Mouse (Mus musculus): ENCODE results near the gene Atp10a. TPM values are rescaled to one million over a fixed set of nuclear protein-coding genes. Genes with fewer than 3 reads are reported as not detected.

Atp10a gene
- 3.2 TPM in 2 replicates for polyA plus RNA-seq (2015; fragmentation: Nextera tagmentation; extraction: Ambion mirVana)

DNA sequence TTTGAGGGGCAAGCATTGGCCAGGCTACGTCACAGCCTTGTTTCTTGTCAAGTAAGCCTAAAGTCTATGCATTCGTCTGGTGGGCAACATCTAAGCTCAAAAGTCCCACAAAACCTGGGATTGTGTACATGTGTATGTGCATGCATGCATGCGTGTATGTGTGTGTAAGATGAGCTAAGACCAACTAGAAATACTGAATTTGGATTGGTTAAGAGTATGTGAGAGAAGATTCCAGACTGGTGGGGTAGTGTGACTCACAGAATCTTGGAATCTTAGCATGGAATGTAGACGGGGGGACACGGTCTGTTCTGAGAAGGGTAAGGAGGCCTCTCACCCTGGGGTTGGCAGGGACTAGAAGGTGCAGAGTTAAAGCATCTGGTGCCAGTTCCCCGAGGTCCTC is at the start of gene Atp10a:
Gene Atp10a, plus strand, starts transcription at position 301 of the 400 bp plus-strand sequence.
- no peak for ATAC-seq (ENCODE audit: insufficient number of reproducible peaks, low FRiP score, low TSS enrichment, low read depth)
- Histone ChIP-seq H3K36me3 (no peaks in the 10 kb centered on the region), H3K27ac (no peak within 1 kb of the TSS), H3K4me3 (no peak within 1 kb of the TSS), H3K9ac (no peak within 1 kb of the TSS), H3K27me3 (no peaks in the 10 kb centered on the region; the same call in 1 of the 2 replicates), H3K4me2 (no peak within 1 kb of the TSS), H3K9me3 (no peaks in the 10 kb centered on the region), H3K4me1 (0 out of 2 replicates have a peak, but pooled peaks cover 9% of the 10 kb centered on the region)
- WGBS: 85% methylated on average over 6 of the region's 6 CpGs

DNA sequence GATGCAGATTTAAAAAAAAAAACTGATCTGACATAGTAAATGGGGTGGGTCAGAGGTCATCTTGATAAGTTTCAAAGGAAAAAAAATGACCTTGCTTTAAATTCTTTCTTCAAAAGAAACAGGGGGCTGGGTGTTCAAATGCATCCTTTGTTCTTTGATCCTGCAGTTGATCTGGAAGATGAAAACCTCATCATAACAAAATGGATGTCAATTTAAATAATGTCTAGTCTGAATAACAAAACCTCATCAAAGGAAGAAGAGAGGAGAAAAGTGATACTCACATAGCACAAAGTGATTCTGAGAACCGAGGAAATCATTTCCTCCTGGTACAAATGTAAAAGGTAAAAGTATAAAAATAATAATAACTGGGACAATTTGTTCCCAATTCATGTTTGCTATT is 37.9 kb upstream of the Atp10a start:
- Histone ChIP-seq H3K9ac (no peak overlapping the region), H3K27me3 (no peaks in the 10 kb centered on the region), H3K4me3 (no peak overlapping the region), H3K4me1 (no peaks in the 10 kb centered on the region), H3K27ac (no peak overlapping the region), H3K9me3 (no peaks in the 10 kb centered on the region), H3K36me3 (no peaks in the 10 kb centered on the region), H3K4me2 (no peak overlapping the region)
- 29% methylated on average over 1 of the region's 1 CpGs for WGBS
- ATAC-seq (ENCODE audit: insufficient number of reproducible peaks, low FRiP score, low TSS enrichment, low read depth): no peak

DNA sequence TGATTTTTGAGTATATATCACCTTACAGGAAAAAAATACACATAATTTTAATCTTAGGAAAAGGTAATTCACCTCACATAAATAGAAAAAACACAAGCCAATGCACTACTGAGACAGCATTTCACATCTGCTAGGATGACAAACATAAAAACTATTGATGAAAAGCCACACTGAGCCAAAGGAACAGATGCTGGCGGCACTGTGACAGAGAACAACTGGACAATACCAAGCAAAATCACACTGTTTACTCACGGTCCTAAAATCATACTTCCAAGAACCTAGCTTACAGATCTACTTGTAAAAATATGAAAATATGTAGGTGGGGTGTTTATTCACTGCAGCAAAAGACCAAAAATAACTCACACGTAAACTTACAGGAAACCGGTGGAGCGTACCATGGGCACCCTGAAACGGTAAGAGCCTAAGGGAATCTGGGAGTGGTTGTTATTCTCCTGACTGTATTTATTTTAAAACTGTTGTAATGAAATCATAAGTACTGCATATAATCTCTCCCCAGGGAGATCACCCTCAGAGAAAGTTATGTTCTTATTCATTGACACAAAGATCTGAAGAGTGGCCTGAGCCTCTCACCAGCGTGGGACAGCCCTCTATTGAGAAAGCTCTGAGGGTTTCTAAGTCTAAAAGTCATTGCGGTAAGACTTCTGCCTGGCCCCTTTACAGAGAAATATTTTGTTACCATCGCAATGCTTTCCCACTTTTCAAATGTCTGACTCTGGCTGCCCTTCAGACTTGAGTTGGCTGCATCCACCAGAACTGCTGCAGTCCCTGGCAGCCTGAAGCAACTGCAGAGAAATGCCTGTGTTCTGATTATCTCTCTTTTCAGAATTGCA is 29.4 kb upstream of the Atp10a start:
- no peaks in the 10 kb centered on the region for H3K27me3 ChIP-seq
- H3K27ac ChIP-seq: peak overlapping the region; percentile 59; the same call in 1 of the 2 replicates
- H3K4me2 ChIP-seq: no peak overlapping the region
- no peak overlapping the region for H3K4me3 ChIP-seq
- no peaks in the 10 kb centered on the region for H3K36me3 ChIP-seq
- H3K4me1 ChIP-seq: no peaks in the 10 kb centered on the region
- H3K9ac ChIP-seq: no peak overlapping the region
- no peak for ATAC-seq (ENCODE audit: insufficient number of reproducible peaks, low FRiP score, low TSS enrichment, low read depth)
- WGBS: 46% methylated on average over 9 of the region's 9 CpGs
- H3K9me3 ChIP-seq: no peaks in the 10 kb centered on the region

DNA sequence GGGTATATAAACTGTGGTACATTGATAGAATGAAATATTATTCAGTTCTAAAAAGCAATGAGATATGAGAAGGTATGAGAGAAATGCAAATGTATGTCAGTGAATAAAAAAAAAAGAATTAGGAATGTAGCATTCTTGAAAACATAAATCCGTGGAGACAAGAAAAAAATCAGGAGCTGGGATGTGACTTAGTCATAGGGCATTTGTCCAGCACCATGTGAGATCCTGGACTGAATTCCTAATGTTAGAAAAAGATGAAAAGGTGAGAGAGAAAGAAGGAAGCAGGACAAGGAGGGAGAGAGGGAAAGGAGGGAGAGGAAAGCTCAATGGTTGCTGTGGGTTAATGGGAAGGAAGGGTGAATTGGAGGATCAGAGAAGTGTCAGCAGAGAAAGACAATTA is 28.6 kb upstream of the Atp10a start:
- no peak for ATAC-seq (ENCODE audit: insufficient number of reproducible peaks, low FRiP score, low TSS enrichment, low read depth)
- Histone ChIP-seq H3K9ac (no peak overlapping the region), H3K4me2 (no peak overlapping the region), H3K4me3 (no peak overlapping the region), H3K9me3 (no peaks in the 10 kb centered on the region), H3K27me3 (no peaks in the 10 kb centered on the region), H3K27ac (no peak overlapping the region), H3K4me1 (no peaks in the 10 kb centered on the region), H3K36me3 (no peaks in the 10 kb centered on the region)
- 52% methylated on average over 1 of the region's 1 CpGs for WGBS

DNA sequence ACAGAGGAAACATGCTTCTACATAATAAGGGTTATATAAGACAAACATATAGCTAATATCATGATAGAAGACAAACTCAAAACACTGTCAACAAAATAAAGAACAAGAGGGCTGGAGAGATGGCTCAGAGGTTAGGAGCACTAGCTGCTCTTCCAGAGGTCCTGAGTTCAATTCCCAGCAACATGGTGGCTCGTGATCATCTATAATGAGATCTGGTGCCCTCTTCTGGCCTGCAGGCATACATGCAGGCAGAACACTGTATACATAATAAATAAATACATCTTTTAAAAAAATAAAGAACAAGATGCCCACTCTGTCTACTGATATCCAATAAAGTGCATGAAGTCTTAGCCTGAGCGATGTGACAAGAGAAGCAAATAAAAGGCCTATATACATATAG is 26.7 kb upstream of the Atp10a start:
- H3K4me1 ChIP-seq: no peaks in the 10 kb centered on the region
- no peak overlapping the region for H3K4me2 ChIP-seq
- no peaks in the 10 kb centered on the region for H3K36me3 ChIP-seq
- no peak for ATAC-seq (ENCODE audit: insufficient number of reproducible peaks, low FRiP score, low TSS enrichment, low read depth)
- no peak overlapping the region for H3K4me3 ChIP-seq
- no peak overlapping the region for H3K9ac ChIP-seq
- H3K27ac ChIP-seq: no peak overlapping the region
- WGBS: 92% methylated on average over 2 of the region's 2 CpGs
- H3K27me3 ChIP-seq: no peaks in the 10 kb centered on the region
- no peaks in the 10 kb centered on the region for H3K9me3 ChIP-seq

DNA sequence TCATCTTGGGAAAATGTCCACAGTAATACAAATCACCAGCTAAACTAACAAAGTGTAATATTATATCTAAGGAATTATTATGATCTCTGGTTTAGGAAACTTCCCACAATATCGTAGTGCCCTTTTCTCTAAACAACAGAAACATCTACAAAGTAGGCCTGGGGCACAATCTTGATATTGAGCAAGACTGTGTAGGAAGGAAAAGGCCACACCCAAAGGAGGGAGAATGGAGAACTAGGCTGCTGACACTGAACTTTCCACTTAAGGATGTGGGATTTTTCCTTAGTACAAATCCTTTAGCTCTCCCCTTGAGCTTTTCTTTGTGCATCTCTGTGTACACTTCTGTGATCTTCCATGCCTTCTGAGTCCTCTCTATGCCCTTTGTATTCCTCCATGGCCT is 22.3 kb upstream of the Atp10a start:
- H3K9ac ChIP-seq: no peak overlapping the region
- H3K4me3 ChIP-seq: no peak overlapping the region
- no peak for ATAC-seq (ENCODE audit: insufficient number of reproducible peaks, low FRiP score, low TSS enrichment, low read depth)
- no peaks in the 10 kb centered on the region for H3K4me1 ChIP-seq
- H3K27me3 ChIP-seq: no peaks in the 10 kb centered on the region
- no peaks in the 10 kb centered on the region for H3K9me3 ChIP-seq
- 62% methylated on average over 1 of the region's 1 CpGs for WGBS
- no peak overlapping the region for H3K4me2 ChIP-seq
- no peak overlapping the region for H3K27ac ChIP-seq
- H3K36me3 ChIP-seq: no peaks in the 10 kb centered on the region

DNA sequence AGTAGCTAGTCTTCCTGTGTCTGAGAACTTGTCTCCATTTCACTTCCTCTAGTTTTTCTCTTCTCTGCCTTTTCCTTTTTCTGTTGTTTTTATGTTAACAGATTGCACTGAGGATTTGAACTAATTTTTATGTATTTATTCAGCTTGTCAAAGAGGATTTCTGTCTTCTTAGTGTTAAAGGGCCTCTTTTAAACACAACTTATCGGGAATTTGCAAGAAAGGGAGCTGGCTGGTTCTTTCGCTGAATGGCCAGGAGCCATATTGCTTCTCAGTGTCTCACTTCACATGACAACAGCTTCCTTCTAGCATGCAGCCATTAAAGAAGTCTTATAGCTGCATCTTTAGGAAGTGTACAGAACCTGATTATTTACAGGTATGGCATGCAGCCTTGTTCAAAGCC is 16.3 kb upstream of the Atp10a start:
- Histone ChIP-seq H3K9ac (no peak overlapping the region), H3K9me3 (no peaks in the 10 kb centered on the region), H3K4me3 (no peak overlapping the region), H3K36me3 (no peaks in the 10 kb centered on the region), H3K4me2 (no peak overlapping the region), H3K4me1 (no peaks in the 10 kb centered on the region), H3K27ac (no peak overlapping the region), H3K27me3 (no peaks in the 10 kb centered on the region)
- WGBS: 87% methylated on average over 2 of the region's 2 CpGs
- ATAC-seq (ENCODE audit: insufficient number of reproducible peaks, low FRiP score, low TSS enrichment, low read depth): no peak

DNA sequence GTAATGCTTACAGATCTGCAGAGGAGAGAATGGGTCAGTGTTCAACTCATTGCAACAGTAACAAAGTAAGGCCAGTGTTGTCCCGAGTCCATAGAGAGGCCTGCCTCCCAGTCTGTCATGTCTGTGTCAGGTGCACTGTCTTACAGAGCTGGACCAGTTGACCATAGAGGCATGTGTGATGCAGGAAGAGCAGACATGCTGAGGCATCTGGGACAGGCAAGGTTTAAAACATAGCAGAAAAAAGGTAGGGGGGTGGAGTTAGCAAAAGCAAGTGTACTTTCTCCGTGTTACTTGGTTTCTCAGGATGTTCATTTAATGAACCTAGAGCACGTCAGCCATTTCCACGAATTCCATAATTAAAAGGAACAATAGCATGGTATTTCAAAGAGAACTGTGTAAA is 15.5 kb upstream of the Atp10a start:
- H3K4me2 ChIP-seq: no peak overlapping the region
- H3K9me3 ChIP-seq: no peaks in the 10 kb centered on the region
- no peak overlapping the region for H3K27ac ChIP-seq
- no peak for ATAC-seq (ENCODE audit: insufficient number of reproducible peaks, low FRiP score, low TSS enrichment, low read depth)
- WGBS: 73% methylated on average over 4 of the region's 4 CpGs
- no peak overlapping the region for H3K9ac ChIP-seq
- no peaks in the 10 kb centered on the region for H3K36me3 ChIP-seq
- no peaks in the 10 kb centered on the region for H3K27me3 ChIP-seq
- H3K4me1 ChIP-seq: no peaks in the 10 kb centered on the region
- H3K4me3 ChIP-seq: no peak overlapping the region

DNA sequence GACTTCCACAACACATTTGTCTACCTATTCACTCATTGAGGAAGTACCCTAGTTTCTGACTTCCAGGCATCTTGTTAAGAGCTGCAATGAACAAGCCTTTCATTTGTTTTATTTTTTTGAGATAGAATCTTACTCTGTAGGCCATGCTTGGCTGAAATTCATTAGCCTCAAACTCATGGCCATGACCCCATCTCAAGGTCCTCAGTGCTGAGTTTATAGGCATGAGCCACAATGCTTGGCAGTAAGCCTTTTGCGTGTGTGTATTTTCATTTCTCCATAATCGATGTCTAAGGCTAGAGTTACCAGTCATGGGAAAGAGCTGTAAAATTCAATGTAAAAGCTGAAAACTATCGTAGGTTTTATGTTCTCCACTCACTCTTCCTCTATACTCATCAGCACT is 14.1 kb upstream of the Atp10a start:
- H3K36me3 ChIP-seq: no peaks in the 10 kb centered on the region
- no peaks in the 10 kb centered on the region for H3K4me1 ChIP-seq
- no peak for ATAC-seq (ENCODE audit: insufficient number of reproducible peaks, low FRiP score, low TSS enrichment, low read depth)
- no peak overlapping the region for H3K4me2 ChIP-seq
- 79% methylated on average over 3 of the region's 3 CpGs for whole genome bisulfite sequencing
- no peak overlapping the region for H3K9ac ChIP-seq
- no peaks in the 10 kb centered on the region for H3K9me3 ChIP-seq
- no peak overlapping the region for H3K27ac ChIP-seq
- H3K4me3 ChIP-seq: no peak overlapping the region
- no peaks in the 10 kb centered on the region for H3K27me3 ChIP-seq

DNA sequence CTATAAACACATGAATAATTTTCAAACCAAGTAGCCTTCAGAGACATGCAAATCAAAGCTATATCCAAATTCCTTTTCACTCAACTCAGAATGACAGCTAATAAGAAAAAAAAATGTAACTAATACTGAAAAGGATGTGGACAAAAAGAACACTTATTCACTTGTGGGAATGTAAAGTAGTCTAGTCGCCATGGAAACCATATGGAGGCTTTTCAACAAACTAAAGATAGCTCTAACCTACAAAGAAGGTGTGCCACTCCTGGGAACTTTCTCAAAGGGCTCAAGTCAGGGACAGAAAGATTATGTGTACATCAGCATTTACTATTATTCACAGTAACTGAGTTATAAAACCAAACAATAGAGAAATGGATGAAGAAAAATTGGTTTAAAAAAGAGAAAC is 8.6 kb upstream of the Atp10a start:
- Histone ChIP-seq H3K36me3 (no peaks in the 10 kb centered on the region), H3K27me3 (no peaks in the 10 kb centered on the region), H3K4me2 (no peak overlapping the region), H3K9ac (no peak overlapping the region), H3K27ac (no peak overlapping the region), H3K4me3 (no peak overlapping the region), H3K9me3 (no peaks in the 10 kb centered on the region), H3K4me1 (no peaks in the 10 kb centered on the region)
- no peak for ATAC-seq (ENCODE audit: insufficient number of reproducible peaks, low FRiP score, low TSS enrichment, low read depth)
- 67% methylated on average over 1 of the region's 1 CpGs for WGBS

DNA sequence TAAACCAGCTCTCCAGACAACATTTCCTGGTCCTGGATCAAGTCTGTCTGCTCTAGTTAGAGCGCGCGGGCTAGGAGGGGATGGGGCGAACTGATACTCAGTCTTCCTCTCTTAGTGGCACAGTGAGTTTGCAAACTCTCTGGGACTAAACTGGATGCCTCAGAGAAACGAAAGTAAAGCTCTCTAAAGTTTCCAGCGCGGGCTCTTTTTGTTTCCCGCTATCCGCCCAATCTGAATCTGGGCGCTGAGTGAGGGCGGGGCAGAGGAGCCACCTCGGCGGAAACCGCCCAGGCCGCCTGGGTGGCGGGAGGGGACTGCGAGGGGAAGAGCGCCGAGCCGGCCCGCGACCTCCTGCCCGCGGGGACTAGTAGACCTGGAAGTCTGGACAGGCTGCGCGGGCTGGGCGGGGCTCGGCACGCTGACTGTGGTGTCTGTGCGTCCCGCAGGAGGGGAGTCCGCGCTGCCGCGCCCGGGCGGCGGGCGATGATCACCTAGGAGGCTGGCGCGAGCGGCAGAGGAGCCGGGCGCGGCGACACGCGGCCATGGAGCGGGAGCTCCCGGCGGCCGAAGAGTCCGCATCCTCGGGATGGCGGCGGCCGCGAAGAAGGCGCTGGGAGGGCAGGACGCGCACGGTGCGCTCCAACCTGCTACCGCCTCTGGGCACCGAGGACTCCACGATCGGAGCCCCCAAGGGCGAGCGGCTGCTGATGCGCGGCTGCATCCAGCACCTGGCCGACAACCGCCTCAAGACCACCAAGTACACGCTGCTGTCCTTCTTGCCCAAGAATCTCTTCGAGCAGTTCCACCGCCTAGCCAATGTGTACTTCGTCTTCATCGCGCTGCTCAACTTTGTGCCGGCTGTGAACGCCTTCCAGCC is 2.2 kb downstream of the Atp10a start:
- Histone ChIP-seq H3K4me2 (peak overlapping the region; percentile 88), H3K9ac (peak overlapping the region; percentile 51), H3K4me3 (peak overlapping the region; percentile 75), H3K36me3 (no peaks in the 10 kb centered on the region), H3K9me3 (no peaks in the 10 kb centered on the region), H3K4me1 (0 out of 2 replicates have a peak, but pooled peaks cover 9% of the 10 kb centered on the region), H3K27ac (peak overlapping the region; percentile 80), H3K27me3 (no peaks in the 10 kb centered on the region; the same call in 1 of the 2 replicates)
- under 1% methylated on average over 80 of the region's 81 CpGs for WGBS
- peak; percentile 85 for ATAC-seq (ENCODE audit: insufficient number of reproducible peaks, low FRiP score, low TSS enrichment, low read depth)
